8 mouse cellular contexts compared by ENCODE assay signal in genomic region chr4:126468925-126469324, GRCm38 (mm10). TPM values are rescaled to one million over a fixed set of nuclear protein-coding genes. Genes with fewer than 3 reads are reported as not detected.
A peak's percentile ranks its signal among the peaks of the same experiment; 100 is the strongest.
DNase-seq lines count a peak whose midpoint lies in the region; ATAC-seq and TF ChIP-seq lines count a peak whose summit lies in the region.

No protein-coding gene starts in this region.

- no peaks in the 10 kb centered on the region for H3K27me3 ChIP-seq in kidney, adult 2 months (replicated peaks; ENCODE audit: control insufficient read depth, insufficient read depth, low read length)
- no peaks in the 10 kb centered on the region for H3K27me3 ChIP-seq in hindbrain, embryonic 13.5 days
- H3K27me3 ChIP-seq in midbrain, embryonic 15.5 days (replicated peaks): no peaks in the 10 kb centered on the region

- no peak for TF ChIP-seq CTCF in kidney, adult 2 months (conservative IDR thresholded peaks at IDR 0.05; ENCODE audit: insufficient read depth, insufficient read length, low read depth, low read length)

- TF ChIP-seq POLR2A in kidney, adult 2 months (IDR thresholded peaks at IDR 0.05; ENCODE audit: low read depth, low read length): no peak

- no peak for ATAC-seq in hindbrain, embryonic 13.5 days (ENCODE audit: low FRiP score)
- ATAC-seq in midbrain, embryonic 15.5 days (replicated peaks): no peak

- H3K9ac ChIP-seq in hindbrain, embryonic 13.5 days: peak overlapping the region; percentile 56
- H3K9ac ChIP-seq in midbrain, embryonic 15.5 days: peak overlapping the region; percentile 73

- no peaks in the 10 kb centered on the region for H3K36me3 ChIP-seq in kidney, adult 2 months (ENCODE audit: control insufficient read depth, insufficient read depth, low read length)
- H3K36me3 ChIP-seq in hindbrain, embryonic 13.5 days: no peaks in the 10 kb centered on the region
- H3K36me3 ChIP-seq in midbrain, embryonic 15.5 days (replicated peaks): no peaks in the 10 kb centered on the region

- H3K27ac ChIP-seq in kidney, adult 2 months (ENCODE audit: insufficient read depth, low read depth, low read length): no peak overlapping the region
- peak overlapping the region; percentile 99 for H3K27ac ChIP-seq in hindbrain, embryonic 13.5 days
- peak overlapping the region; percentile 93 for H3K27ac ChIP-seq in midbrain, embryonic 15.5 days

- peak overlapping the region; percentile 45 for H3K4me3 ChIP-seq in kidney, adult 2 months (ENCODE audit: insufficient read depth, low read depth, low read length)
- peak overlapping the region; percentile 96 for H3K4me3 ChIP-seq in hindbrain, embryonic 13.5 days
- peak overlapping the region; percentile 60 for H3K4me3 ChIP-seq in midbrain, embryonic 15.5 days

- H3K9me3 ChIP-seq in hindbrain, embryonic 13.5 days: no peaks in the 10 kb centered on the region
- H3K9me3 ChIP-seq in midbrain, embryonic 15.5 days: no peaks in the 10 kb centered on the region

- DNase-seq in kidney, adult 2 months: no peak
- DNase-seq in kidney, adult 8-10 months: no peak
- DNase-seq in brain, adult 2 months (ENCODE audit: low read depth, low spot score): peak; percentile 73
- DNase-seq in urinary bladder, postnatal 10 days (ENCODE audit: low spot score): no peak
- no peak for DNase-seq in gastrocnemius, adult 8-10 months (ENCODE audit: low spot score in 2 of 2)
- no peak for DNase-seq in kidney, postnatal 10 days

- WGBS in kidney, adult 2 months: 8% methylated on average over 8 of the region's 8 CpGs
- WGBS in hindbrain, embryonic 13.5 days: 8% methylated on average over 8 of the region's 8 CpGs
- WGBS in midbrain, embryonic 15.5 days: 6% methylated on average over 8 of the region's 8 CpGs

- H3K4me1 ChIP-seq in kidney, adult 2 months (ENCODE audit: control insufficient read depth, insufficient read depth, low read length): no peaks in the 10 kb centered on the region
- peaks cover 37% of the 10 kb centered on the region for H3K4me1 ChIP-seq in hindbrain, embryonic 13.5 days (replicated peaks)
- H3K4me1 ChIP-seq in midbrain, embryonic 15.5 days: peaks cover 43% of the 10 kb centered on the region

- H3K4me2 ChIP-seq in hindbrain, embryonic 13.5 days: peak overlapping the region; percentile 69
- peak overlapping the region; percentile 61 for H3K4me2 ChIP-seq in midbrain, embryonic 15.5 days

RNA-seq across cellular contexts. Expression of gene Ago1, which starts 0.5 kb away (rescaled TPM):
- 18.0 and 21.4 TPM in 2 replicates for polyA plus RNA-seq in kidney, adult 2 months (2012; rRNA removed)
- 13.5 and 15.3 TPM in 2 replicates for polyA plus RNA-seq in hindbrain, embryonic 13.5 days (2015; fragmentation: Nextera tagmentation; extraction: Ambion mirVana)
- polyA plus RNA-seq in midbrain, embryonic 15.5 days (2015; fragmentation: Nextera tagmentation; extraction: Ambion mirVana): 11.9 TPM in 2 replicates
- total RNA-seq in gastrocnemius, adult 8-10 months (2022): 1 to 10 TPM; 5.1 to 6.8 (median 6.0) TPM

RNA-seq across cellular contexts. Expression of gene Ago3, which starts 39.6 kb away (rescaled TPM):
- polyA plus RNA-seq in kidney, adult 2 months (2012; rRNA removed): 7.9 and 13.6 TPM in 2 replicates
- 15.7 and 18.2 TPM in 2 replicates for polyA plus RNA-seq in hindbrain, embryonic 13.5 days (2015; fragmentation: Nextera tagmentation; extraction: Ambion mirVana)
- 18.0 and 18.6 TPM in 2 replicates for polyA plus RNA-seq in midbrain, embryonic 15.5 days (2015; fragmentation: Nextera tagmentation; extraction: Ambion mirVana)
- total RNA-seq in gastrocnemius, adult 8-10 months (2022): 10 to 100 TPM in 1 of 4 experiments, 1 to 10 TPM in 3; 6.8 to 11.5 (median 8.0) TPM

Comparison
In these comparisons a context has a peak if more than half of its experiments do, and no peak if none do; other contexts are left out.
1. H3K4me3 ChIP-seq: peak in every context shown above with its lines; median percentile 96 in hindbrain, embryonic 13.5 days; 60 in midbrain, embryonic 15.5 days; 45 in kidney, adult 2 months.